Mouse (Mus musculus) layer of hippocampus, adult 9-11 months (tissue): ENCODE data around the gene Pik3c2a.
"Not testable (repeated sequence)": the region's sequence is repeated elsewhere in the genome, so short reads cannot be mapped to it uniquely, and the experiment has no call there.

Experiments
- DNase-seq: peaks from one replicate; pipeline ENCODE4 v3.0.0; 2022

Pik3c2a gene

DNA sequence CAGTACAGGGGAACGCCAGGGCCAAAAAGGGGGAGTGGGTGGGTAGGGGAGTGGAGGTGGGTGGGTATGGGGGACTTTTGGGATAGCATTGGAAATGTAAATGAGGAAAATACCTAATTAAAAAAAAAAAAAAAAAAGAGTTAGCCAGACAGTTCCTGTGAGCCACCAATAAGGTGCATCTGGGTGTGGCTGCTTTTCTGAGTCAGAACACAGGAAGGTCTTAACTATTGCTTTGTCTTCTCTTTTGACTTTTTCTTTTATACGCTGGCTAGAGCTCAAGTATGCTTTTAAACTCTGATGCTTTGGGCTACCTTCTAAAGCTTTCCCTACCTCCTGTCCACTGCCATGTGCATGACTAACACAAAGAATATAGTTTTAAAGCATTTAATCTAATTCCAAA, 55.9 kb downstream of the Pik3c2a start:
- DNase-seq: not testable (repeated sequence)

DNA sequence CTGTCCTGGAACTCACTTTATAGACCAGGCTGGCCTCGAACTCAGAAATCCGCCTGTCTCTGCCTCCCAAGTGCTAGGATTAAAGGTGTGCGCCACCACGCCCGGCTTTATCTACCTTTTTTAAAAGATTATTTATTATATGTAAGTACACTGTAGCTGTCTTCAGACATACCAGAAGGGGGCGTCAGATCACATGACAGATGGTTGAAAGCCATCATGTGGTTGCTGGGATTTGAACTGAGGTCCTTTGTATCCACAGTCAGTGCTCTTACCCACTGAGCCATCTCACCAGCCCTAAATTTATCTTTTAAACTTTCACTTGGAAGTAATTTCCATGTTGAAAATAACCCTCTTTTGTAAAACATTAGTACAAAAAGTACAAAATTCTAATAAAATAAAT, 64.1 kb downstream of the Pik3c2a start:
- not testable (repeated sequence) for DNase-seq

DNA sequence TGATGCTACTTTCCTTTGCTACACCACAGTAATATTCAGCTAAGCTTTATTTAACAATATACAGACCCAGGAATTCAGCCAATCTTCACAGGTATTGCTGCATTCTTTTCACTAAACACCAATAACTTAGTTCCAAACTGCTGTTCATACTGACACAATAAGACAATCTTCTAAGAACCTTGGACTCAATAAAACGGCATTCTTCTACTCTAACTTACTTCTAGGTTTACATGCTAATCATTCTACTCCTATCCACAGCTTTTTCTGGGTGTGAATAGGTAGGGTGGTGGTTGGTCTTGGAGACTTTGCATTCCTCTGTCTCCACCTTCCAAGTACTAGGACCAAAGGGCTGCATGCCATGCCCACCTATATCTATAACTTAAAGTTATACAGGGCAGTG, 69.0 kb downstream of the Pik3c2a start:
- no peak for DNase-seq

DNA sequence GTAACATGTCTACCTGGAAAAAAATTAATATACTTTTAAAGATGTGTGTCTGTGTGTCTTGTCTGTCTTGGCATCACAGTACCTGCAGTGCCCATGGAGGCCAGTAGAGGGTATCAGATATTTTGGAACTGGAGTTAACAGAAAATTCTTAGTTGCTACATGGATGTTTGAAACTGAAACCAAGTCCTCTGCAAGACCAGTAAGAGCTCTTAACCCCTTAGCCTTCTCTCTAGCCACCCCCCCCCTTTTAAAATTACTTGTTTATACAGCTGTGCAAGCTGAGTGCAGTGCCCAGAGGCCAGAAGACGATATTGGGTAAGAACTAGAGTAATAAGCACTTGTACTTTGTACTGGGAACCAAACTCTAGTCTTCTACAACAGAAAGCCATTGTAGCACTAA, 107.0 kb downstream of the Pik3c2a start:
- DNase-seq: peak; percentile 39

DNA sequence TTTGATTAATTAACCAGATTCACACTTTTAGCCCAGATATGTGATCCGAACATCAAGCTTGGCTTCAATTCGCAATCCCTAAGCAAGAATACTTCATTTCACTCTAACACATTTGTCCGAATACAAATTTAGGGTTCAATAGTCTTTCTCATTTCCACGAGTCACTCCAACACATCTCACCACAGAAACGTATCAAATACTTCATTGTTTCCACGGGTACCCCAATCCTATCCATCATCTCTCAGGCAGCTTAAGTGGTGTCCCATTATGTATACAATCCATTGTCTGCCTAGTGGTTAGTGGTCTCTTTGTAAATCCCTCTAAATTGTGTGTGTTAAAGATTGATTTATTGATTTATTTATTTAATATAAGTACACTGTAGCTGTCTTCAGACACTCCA, 108.1 kb downstream of the Pik3c2a start:
- no peak for DNase-seq

DNA sequence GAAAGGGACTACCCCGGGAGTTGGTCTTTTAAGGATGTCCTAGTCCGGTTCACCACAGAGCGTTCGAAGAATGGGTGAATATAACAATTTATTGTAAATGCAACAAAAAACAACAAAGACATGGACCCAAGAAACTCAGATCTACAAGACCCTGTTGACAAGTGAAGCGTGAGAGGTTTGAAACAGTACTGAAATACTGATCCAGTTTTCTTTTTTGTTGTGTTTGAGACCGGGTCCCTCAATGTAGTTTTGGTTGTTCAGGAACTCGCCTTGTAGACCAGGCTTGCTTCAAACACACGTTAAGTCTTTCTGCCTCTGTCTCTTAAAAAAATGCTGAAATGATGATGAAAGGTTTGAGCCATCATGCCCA, 108.6 kb downstream of the Pik3c2a start:
- no peak for DNase-seq

DNA sequence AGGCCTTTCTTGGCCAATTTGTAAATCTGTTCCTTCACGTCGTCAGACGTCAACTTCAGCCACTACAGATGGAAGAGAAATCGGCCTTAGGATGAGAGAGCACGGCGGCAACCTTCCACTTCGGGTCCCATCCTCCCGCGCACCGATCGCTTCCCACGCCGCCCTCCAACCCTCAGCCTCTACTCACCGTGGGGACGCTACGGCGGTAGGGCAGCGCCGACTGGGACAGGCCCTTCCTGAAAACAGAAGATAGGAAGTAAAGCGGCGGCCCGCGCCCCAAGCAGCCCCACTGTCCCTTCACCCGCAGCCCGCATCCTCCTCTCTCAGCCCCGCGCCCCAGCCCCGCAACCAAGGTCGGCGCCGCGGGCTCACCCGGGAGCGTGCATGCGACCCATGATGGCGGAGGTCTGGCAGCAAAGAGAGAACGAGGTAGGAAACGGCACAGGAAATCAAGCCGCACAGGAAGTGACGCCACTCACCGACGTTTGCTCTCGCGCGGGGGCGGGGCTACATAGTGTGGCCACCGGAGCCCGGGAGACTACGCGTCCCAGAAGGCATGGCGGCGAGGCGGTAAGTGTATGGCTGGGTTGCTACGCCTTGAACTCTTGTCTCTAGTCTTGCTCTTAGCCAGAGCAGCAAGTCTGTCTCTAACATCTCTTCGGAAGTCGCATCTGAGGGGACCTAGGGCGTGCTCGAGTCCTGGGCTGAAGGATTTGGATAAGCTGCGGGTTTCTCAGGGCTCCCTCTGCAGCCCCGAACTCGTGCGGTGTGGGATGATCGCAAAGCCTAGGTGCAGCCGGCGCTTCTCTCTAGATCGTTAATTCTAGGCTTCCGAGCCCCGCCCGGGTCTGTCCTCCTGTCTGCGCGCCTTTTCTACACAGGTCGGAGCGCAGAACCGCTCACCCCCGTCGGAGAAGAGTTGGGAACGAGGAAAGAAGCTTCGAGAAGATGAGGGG, 109.3 kb downstream of the Pik3c2a start, which contains the start of gene Rps13:
Rps13 (minus strand) TSS at position 483 of the 956 bp plus-strand sequence.
- DNase-seq: peak; percentile 98

DNA sequence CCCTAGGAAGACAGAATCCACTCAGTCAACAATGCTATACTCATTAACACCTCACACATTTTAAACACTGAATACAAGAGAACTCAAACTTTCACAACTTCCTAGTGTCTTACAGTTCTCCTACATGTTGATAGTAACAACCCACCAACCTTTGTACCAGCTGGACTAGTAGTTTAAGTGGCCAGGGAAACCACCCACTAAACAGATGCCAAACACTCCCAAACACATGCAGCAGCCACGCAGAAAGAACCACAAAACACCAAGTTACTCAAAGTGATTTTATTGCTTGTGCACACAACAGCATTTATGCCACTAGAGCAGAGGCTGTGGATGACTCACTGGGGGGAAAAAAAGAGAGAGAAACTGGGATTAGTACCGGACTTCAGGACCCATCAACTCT, 112.0 kb downstream of the Pik3c2a start:
- peak; percentile 51 for DNase-seq

DNA sequence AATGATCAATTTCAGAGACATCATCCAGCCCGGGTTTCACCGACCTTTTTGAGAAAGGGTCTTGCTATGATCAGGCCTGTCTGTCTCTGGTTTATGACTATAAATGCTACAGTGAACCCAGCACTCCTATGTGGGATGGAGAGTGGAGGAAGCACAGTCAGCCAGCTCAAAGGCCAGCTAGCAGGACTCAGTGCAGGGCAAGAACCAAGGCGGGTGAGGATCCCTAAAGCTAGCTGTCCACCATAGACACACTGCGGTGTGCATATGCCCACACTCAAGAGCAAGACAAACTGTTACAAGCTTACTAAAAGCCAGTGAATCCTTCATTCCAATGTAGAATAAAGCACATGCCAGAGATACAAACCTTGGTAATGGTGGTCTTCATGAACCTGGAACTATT, 113.4 kb downstream of the Pik3c2a start:
- no peak for DNase-seq

DNA sequence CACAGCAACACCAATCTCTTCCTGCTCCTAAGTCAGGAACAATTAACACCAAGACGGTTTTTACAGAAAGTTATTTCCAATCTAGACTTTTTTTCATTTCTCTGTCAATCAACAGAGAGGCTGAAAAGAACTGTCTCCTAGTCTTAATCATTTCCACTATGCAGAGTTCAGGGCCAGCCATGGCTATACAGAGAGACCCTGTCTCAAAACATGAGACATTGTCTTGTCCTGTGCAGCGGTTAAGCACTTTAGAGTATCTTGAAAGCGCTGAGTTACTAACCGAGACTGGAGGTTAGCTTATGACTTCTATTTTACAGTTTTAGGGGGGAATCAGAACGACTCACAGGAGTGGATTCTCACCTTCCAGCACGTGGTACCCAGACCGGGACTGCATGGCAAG, 114.5 kb downstream of the Pik3c2a start:
- no peak for DNase-seq

DNA sequence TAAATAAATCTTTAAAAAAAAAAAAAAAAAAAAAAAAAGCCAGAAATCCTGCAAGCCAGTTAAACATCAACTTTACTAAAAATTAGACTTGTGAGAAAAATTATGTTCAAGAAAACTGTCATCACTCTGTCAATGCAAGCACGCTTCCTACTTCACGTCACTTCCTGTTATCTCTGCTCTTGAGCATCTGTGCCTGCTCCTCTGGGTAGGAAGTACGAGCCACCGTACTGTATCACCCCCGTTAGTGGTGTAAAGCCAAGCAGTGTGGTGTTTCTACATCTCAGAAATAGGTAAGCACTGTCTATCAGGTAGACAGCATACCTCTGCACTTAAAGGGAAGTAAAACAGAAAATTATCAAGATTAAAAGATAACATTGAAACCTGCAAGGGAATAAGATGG, 115.3 kb downstream of the Pik3c2a start:
- no peak for DNase-seq

DNA sequence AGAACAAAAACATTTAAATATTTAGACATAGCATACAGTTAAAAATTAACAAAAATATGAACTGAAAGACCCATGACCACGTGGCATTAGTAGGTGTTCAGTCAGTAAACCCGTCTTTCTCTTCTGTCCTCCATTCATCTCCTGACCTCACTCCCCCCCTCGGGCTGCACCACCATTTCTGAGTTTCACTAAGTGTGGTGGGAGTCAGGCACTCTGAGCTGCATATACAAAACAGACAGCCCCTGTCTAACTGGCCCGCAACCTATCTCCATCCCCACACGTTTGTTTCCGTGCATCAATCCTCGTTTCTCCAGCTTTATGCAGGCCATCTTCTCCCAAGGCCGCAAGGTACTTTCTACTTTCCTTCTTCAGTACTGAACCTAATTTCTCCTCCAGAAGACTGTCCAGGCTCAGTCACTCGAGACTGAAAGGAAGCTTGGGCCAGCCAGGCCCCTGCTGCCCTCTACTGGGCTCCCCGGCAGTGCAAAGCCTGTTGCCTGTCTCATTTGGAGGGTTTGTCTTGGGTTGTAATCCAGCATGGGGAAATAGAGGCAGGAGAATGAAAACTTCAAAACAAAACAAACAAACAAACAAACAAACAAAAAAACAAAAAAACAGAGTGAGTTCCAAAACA, 119.8 kb downstream of the Pik3c2a start:
- no peak for DNase-seq

DNA sequence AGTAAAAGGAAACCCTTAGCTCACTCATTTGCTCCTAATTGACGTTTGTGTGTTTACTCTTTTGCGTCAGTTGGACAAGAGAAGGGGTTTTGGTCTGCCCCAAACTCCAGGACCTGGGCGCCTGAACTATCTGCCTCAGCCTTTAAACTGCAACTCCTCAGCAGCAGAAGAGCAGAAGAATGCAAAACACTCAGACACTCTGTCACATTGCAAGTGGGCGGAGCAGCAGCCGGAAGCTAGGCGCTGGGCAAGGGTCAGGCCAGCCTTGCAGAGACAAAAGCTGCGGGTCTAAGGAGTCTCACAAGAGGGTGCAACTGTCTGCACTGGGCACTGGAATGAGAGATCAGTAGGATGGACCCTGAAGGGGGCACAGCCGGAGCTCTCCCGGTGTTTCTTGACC, 133.8 kb downstream of the Pik3c2a start:
- no peak for DNase-seq

DNA sequence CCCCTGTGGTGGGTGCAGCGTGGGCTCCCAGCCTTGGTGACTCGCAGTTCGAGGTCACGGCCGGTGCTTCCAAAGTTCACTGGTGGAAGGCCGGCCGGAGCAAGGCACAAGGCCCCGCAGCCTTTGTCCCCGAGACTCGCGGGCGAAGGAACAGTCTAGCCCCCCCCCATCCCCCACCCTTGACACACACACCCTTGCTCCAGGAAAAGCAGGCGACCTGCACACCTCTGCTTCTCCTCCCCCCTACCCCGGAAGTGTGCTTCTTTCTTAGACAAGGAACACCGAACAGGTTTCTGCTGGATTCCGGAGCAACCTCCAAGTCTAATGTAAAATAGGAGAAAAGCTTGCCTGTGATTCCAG, 134.6 kb downstream of the Pik3c2a start:
- no peak for DNase-seq

DNA sequence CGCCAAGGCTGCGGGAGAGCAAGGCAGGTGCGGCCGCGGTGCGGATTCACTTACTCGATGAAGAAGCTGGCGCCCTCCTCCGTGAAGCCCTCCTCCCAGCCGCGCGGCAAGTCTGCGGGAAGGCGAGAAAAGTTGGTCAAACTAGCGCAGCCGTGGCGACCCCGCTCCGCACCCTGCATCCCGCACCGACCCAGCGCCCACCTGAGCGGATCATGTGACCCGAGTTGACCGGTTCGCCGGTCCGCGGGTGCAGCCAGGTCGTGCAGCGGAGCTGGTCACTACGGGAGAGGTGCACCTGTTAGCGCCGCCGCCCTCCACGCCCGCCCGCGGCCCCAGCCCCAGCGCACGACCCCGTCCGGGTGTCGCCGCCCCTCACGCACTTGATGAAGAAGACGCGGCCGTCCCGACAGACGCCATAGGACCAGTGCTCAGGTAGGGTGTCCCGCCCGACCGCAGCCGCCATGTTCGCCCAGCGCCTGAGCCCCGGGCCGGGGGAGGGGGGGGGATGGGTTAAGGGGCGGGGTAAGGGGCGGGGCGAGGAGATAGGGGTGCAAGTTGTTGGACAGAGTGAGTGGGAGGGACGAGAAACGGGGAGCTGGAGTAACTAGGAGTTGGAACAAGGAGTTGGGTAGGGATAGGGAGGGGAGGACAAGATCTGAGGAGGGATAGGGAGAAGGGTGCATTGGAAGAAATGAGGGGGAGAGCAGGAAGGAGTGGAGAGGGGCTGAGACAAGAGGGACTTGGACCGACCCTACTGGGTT, 135.2 kb downstream of the Pik3c2a start, which contains the start of gene Plekha7:
Plekha7 (minus strand) TSS at position 506 of the 761 bp plus-strand sequence.
- no peak for DNase-seq

DNA sequence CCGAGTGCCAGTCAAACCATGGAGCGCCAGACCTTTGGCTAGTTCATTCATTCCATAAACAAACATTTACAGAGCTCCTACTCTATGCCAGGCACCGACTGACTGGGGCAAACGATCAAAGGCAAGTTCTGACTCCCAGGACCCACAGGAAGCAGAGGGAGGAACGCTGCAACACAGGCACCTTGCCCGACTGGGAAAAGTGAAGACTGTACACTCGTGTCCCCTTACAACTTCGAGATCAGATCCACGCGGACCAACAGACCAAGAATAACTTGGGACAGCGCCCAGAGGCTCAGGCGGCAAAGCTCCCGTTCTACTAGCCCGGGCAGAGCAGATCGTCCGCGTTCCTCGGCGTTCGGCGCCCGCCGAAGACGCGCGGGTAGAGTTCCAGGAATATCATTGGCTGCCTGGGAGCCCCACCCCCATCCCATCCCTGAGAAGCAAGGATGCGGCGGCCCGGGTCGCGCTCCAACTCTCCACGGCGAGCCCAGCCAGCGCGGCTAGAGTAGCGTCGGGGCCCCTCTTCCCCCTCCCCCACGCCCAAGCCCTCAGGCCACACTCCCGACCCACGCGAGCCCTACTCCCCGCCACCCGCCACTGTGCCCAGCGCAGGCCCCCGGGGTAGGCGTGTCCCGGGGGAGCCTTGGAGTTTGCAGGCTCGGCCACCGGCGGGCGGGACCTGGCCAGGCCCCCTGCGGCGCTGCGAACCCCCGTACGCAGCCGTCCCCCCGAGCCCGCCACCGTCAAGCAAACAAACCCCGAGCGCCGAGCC, 136.0 kb downstream of the Pik3c2a start:
- no peak for DNase-seq

DNA sequence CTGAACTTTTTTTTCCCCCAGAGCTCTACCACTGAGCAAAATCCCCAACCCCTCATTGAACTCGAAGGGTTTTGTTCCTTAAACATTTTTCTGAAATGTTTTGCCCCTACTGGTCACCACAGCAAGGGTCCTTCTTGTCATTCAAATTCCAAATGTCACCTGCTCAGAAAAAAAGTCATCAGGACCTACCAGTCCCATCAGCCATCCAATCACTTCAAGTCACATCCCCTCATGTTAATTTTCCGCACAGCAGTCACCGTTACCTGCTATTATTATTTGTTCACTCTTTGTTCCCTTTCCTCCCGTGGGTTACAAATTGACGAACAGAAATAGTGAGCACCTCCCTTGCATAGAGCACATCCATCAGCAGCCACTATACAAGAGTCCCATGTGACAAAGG, 136.6 kb downstream of the Pik3c2a start:
- DNase-seq: no peak

DNA sequence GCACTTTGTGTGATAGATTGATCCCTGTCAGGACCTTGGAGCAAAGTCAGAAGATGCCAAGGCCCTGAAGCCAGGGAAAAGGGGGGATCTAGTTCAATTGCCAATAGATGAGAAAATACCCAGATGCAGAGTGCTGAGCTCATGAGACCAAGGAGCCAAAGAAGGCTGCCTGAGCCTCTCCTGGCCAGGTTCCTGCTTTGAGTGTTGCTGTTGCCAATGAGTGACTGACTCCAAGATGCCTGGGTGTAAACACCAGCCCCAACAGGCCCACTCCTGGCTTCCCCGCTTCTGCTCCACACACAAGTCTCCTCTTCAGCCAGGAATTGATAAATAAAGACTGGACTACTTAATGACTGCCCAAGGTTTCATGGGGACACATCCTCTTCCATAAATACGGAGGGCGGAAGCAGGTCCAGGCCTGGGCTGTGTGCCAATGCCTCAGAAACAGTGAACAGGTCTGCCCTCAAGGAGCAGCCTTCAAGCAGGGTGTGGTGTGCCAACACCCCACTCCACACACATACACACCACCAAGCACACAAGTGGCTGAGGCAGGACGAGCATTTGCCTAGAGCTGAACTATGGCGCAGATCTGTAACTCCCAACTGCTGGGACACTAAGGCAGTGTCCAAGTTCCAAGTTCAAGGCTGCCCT, 141.5 kb downstream of the Pik3c2a start:
- no peak for DNase-seq

DNA sequence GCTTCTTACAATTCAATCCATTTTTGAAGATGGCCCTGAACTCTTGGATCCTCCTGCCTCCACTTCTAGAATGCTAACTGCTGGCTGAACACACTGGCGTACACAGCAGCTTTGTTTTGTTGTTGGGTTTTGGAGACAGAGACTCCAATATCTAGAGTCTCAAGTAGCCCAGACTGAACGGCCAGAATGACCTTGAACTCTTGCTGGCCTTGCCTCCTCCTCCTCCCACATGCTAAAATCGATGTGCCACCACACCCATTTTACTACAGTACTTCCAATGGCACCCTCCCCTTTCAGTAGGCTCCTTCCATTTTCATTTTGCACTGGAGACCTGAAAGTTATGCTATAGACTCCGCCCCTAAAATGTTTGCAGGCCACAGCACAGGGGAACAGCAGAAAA, 142.1 kb downstream of the Pik3c2a start:
- no peak for DNase-seq

DNA sequence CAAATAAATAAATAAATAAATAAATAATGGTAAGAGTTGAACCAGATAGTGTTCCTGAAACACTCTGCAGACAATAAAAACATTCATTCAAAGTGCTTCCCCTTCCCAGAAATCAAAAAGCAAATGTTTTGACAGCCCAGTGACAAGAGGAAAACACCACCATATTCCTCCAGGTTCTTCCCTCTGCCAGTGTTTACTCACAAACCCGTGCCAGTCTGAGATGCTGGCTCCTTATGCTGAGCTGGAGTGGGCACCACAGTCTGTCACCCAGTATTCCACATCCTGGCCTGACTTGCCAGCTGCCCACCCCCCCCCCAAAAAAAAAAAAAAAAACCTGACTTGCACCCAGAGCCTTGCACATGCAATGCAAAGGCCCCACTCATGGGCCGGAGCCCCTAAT, 144.4 kb downstream of the Pik3c2a start:
- DNase-seq: no peak

DNA sequence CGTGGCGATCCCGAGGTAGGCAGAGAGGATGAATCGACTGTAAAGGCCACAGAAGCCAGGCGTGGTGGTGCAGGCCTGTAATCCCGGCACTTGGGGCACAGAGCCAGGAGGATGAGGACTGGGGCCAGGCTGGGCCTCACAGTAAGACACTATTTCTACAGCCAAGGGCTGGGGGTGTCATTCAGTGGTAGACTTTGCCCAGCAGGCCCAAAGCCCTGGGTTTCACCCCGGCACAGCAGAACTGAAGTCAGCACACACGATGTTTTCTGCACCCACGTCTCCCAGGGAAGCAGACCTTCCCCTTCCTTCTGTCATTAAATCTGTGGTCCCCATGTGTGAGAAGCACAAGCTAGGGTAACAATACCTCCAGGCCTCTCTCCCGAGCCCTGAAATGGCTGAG, 144.9 kb downstream of the Pik3c2a start:
- DNase-seq: no peak

DNA sequence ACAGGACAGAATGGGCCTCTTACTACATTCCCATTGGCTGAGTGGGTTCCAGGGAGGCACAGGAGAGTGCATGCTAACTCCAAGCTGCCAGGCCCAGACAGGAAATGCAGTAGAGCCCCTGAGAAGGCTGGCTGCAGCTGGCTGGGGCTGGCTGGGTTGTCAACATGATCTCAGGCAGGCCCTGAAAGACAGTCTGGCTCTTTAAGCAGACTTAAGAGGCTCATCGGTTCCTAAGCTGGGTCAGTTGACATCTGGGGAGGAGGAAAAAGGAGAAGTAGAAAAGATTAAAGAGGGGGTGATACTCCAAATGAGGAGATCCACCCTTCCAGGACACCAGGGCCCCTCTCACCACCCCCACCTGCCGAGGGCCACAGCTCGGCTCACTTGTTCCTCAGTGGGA, 148.3 kb downstream of the Pik3c2a start:
- no peak for DNase-seq
